Mouse (Mus musculus) testis, adult 2 months (tissue): ENCODE measurements around the gene Prm2.

Experiments
- CTCF ChIP-seq: fragments of 200-500 bp; IDR thresholded peaks from 2 replicates; pipeline ENCODE4 v1.5.1; 2012; ENCODE audit warnings: low read depth, mild to moderate bottlenecking, inconsistent platforms, low read length, moderate library complexity; ENCODE audit not compliant: control insufficient read depth, insufficient read depth, insufficient replicate concordance
- POLR2A ChIP-seq: fragments of 200-500 bp; IDR thresholded peaks from 2 replicates; pipeline ENCODE4 v1.6.1; 2012; ENCODE audit warnings: low read depth, mild to moderate bottlenecking, inconsistent platforms, low read length, moderate library complexity; ENCODE audit not compliant: control insufficient read depth

DNA sequence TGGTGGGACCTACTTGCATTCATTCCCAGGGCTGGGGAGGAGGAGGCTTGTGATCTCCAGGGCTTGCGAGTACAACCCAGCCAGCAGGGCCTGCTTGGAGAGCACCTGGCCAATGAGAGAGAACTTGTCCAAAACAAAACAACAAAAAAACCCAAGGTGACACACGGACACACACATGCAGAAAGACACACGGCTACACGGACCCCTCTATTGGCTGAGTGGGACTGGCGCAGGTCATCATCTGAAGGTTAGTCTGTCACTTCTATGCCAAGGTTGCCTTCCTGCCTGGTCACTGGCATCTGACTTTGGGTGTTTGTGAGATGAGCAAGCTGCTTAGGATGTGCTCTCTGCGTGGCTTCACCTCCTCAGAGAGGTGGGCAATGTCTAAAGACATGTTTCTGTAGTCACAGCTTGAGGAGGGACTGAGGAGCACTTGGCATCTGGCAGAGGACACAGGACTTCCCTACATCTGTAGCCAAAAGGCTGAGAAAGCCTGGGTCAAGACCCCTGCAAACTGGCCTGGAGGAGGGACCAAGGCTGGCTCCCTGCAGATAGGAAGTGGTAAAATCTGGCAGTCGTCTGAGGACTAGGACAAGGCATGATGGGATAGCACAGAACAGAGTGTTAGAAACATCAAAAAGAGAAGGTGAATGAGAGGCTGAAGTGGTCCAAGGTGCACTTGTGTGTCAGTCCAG, 32.0 kb upstream of the Prm2 start:
- TF ChIP-seq CTCF (no peak), POLR2A (no peak)
